Mouse (Mus musculus): ENCODE data around the gene Aida.
A peak's percentile ranks its signal among the peaks of the same experiment; 100 is the strongest.
"Not testable (repeated sequence)": the region's sequence is repeated elsewhere in the genome, so short reads cannot be mapped to it uniquely, and the experiment has no call there.

Aida gene

DNA sequence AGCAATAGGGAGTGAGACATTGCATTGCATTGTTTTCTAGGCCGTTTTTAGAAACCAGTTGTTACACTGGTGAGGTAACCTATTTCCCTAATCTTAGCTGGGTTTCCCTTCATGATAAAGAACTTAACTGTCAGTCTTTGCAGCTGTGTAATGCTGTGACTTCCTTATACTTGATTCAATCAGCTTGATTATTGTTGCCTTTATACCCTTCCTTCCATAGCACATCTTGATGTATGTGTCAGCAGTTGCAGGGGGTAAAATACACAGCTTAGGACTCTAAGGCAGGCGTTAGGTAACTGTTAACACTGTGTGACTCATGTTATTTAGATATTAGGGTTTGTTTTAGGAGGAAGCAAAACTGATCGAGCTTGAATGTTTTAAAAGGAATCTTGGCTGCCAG, 24.3 kb downstream of the Aida start:
- DNase-seq, result no peak

DNA sequence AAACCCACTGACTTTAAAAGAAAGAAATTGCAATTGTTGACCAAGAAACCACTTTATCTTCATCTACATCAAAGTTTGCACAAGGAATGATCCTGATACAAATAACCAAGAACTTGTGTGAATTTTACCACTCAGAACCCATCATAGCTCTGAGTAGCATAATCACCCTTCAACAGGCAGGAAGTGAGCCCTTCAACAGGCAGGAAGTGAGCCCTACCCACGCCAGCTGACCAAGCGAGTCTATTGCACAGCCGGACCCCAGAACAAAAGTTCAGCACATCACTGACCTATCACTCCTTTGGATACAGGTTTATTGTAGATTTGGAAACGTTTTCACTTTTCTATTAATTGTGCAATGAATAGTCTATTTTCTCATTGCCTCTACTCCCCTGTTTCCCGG, 26.1 kb downstream of the Aida start:
- not testable (repeated sequence) for DNase-seq

GRCm38 (mm10) chr1:183323923-183324322, 27.5 kb downstream of the Aida start:
- DNase-seq, result no peak

- no peak for DNase-seq
Measured at GRCm38 (mm10) chr1:183324433-183324832, 28.0 kb downstream of the Aida start.

- no peak for DNase-seq
Measured at GRCm38 (mm10) chr1:183327171-183327570, 30.8 kb downstream of the Aida start.

DNA sequence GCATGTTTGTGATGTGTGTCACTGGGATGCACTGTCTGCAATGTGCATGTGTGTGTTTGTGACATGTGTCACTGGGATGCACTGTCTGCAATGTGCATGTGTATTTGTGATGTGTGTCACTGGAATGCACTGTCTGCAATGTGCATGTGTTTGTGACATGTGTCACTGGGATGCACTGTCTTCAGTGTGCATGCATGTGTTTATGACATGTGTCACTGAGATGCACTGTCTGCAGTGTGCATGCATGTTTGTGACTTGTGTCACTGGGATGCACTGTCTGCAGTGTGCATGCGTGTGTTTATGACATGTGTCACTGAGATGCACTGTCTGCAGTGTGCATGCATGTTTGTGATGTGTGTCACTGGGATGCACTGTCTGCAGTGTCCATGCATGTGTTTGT, 46.5 kb downstream of the Aida start:
- not testable (repeated sequence) for DNase-seq

GRCm38 (mm10) chr1:183344886-183345816, 48.8 kb downstream of the Aida start:
- DNase-seq, result peak; percentile 91 to 92

GRCm38 (mm10) chr1:183345817-183346195, 49.4 kb downstream of the Aida start:
- DNase-seq, result no peak

GRCm38 (mm10) chr1:183349840-183350239, 53.5 kb downstream of the Aida start:
- DNase-seq, result peak; percentile 57 to 72

DNA sequence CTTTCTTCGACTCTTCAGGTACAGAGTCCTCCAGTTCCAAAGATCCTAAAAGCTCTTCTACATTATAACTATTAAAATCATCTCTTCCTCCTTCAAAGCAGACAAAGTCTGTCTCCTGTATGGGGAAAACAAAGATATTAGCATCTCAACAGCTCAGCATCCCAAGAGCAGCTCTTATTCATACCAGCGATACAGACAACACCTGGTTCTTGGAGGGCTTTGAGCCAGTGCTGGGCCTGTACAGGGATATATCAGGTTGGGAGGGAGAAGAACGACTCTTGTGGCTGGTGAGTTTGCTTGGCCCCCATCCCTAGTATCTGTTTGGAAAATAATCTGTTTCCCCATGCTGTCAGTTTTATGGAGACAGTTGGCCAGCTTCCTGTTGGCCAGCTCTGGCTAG, 62.5 kb downstream of the Aida start:
- no peak for DNase-seq

DNA sequence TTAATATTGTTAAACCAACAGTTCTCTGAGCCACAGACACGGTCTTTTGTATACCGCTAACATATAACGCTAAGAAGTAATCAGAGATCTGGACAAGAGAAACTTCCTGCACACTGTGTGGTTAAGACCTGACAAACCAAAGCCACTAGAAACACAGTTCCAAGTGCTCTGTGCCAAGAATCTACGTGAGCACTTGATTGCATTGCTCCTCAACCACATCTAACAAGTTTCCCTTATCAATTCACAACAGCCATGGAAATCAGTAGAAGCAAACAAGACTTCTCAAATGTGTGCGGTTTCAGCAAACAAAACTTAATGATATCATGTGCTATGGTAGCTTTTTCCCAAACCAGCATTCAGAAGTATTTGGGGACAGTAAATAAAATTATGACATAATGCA, 65.9 kb downstream of the Aida start:
- DNase-seq, result no peak

DNA sequence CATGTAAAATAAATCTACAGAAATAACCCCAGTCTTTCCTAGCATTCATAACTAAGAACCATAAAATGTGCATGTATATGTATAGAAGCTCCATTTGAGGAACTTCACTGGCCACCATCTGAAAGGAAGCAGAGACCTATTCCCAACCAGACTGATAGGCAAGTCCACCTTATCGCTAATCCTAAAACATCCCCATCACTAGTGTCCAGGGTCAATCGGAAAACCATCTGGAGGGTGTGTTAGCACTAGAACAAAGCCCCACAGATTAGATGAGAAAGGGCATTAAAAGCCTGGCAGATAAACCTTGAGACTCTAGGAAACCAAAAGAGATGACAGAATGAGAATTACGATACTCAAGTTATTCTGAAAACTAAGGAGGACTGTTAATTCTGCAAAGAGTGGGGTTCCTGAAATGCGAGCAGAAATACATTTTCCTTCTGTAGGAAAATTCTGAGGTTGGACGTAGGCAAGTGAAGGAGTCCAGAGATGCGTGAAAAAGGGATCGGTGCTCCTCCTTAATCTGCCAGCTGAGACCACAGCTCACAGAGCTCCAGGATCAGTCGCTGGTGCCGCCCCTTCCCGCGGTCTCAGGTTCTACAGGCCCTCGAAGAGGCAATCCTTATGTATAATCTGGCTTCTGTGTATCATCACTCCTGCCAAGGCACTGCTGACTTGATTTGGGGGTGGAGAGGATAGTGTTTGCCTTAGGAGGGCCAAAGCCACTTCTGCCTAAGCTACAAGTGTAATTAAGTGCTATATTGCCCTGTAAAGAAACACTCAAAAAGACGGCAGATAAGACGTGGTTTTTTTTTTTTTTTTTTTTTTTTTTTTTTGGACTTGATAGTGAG, 66.6 kb downstream of the Aida start:
- no peak for DNase-seq

DNA sequence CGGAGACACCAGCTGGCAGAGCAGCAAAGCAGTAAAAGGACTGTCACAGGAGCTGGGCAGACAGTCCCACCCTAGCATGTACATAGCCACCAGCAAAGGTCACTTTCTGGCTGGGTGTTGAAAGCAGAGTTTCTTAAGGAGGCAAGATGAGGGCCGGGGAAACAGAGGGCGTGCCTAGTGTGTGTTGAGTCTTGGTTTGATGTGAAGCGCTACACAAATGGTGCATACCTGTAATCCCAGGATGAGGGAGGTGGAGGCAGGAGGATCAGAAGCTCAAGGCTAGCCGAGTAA, 67.1 kb downstream of the Aida start:
- DNase-seq, result no peak

DNA sequence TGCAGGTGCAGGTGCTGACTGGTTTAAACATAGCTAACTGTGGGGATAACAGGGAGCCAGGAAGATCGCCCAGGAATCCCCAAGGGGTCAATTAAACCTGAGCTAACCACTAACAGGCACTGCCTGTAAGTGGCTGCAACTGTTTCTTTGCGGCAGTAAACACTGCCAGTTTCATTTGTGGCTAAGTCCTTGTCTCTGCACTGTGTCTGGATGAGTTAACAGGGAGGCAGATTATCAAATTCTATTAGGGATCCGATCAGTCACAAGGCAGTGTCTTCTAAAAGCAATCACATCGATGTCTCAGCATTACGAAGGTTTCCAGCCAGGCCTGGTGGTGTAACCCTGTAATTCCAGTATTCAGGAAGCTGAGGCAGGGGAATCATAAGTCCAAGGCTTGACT, 70.0 kb downstream of the Aida start:
- DNase-seq, result no peak

DNA sequence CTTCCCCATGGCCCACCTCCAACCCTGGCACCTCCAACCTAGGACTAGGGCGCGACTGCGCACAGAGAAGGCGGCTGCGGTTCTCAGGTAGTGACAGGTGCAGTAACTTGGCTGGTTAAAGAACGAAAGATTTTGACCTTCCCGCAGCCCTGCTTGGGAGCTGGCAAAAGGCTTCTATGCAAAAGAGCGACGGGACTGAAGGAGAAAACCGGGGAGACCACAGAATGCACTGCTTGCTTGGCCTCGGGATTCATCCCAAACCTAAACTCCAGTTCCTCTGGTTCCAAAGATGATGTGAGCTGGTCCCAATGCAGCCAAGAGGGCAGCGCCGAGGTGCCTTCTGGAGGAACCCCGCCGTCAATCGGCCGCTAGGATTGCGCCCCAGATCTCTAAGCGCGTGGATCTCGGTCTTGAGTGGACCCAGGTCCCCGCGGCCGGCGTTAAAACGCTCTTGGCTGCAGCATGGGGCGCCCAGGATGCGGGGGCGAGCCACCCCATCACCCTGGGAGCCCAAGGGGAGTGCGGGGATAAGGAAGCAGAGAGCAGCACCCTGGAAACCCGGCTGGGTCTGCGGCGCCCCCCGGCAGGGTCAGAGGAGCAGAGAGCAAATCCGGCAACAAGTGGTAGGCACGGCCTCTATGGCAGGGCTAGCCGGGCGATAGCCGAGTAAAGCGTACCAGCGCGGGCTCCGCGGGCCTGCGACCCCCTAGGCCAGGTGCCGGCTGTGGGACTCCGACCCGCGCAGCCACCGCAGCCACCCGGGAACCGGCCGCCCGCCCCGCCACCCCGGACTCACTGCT, 72.4 kb downstream of the Aida start:
- peak in 1 of 2 experiments; percentile 8 for DNase-seq

GRCm38 (mm10) chr1:183369427-183370014, 73.1 kb downstream of the Aida start, which contains the start of gene Mia3:
TSS of gene Mia3 (minus strand) at chr1:183369553.
- peak; percentile 95 for DNase-seq

- peak; percentile 8 to 11 for DNase-seq
Measured at GRCm38 (mm10) chr1:183374728-183375127, 78.3 kb downstream of the Aida start.
